Comparison of ENCODE assay signal across 23 mouse cellular contexts in genomic region chr13:43177317-43177716, GRCm38 (mm10). TPM values are rescaled to one million over a fixed set of nuclear protein-coding genes. Genes with fewer than 3 reads are reported as not detected.
DNase-seq lines count a peak whose midpoint lies in the region; ATAC-seq and TF ChIP-seq lines count a peak whose summit lies in the region.
"Had no signal": no experiment of that assay in that cellular context is flagged by ENCODE, and none has a peak within 500 bp of the region (broad histone marks: within the 10 kb centered on the region; RNA-seq: fewer than 3 reads in every experiment).

No protein-coding gene starts in this region.

- peak overlapping the region; percentile 76 for H3K27ac ChIP-seq in thymus, adult 2 months (ENCODE audit: control insufficient read depth, insufficient read depth, low read length)
- no peak overlapping the region for H3K27ac ChIP-seq in kidney, embryonic 16.5 days (ENCODE audit: low read length)
- H3K27ac ChIP-seq: embryonic facial prominence, embryonic 15.5 days; forebrain, embryonic 10.5 days; heart, embryonic 10.5 days; hindbrain, embryonic 13.5 days; hindbrain, postnatal 0 days had no signal

- no peaks in the 10 kb centered on the region for H3K36me3 ChIP-seq in thymus, adult 2 months (ENCODE audit: control insufficient read depth, insufficient read depth, low read length)
- no peaks in the 10 kb centered on the region for H3K36me3 ChIP-seq in kidney, embryonic 16.5 days (ENCODE audit: insufficient read depth, low read length)
- H3K36me3 ChIP-seq: embryonic facial prominence, embryonic 15.5 days; forebrain, embryonic 10.5 days; heart, embryonic 10.5 days; hindbrain, embryonic 13.5 days had no signal

- DNase-seq in thymus, adult 2 months = no peak
- DNase-seq in thymus, postnatal 36 days = no peak
- peak; percentile 86 for DNase-seq in induced T-regulatory cell, adult 2 months (ENCODE audit: low read depth)
- no peak for DNase-seq in right cerebral cortex, postnatal 25 days
- DNase-seq in right cerebral cortex, postnatal 10 days (ENCODE audit: low spot score in 2 of 2) = no peak
- DNase-seq: adrenal gland, adult 8-10 months; adrenal gland, postnatal 36 days; cerebellum, adult 2 months; cerebellum, postnatal 10 days; gastrocnemius, postnatal 36 days; heart, adult 11 months; heart, postnatal 10 days; heart, postnatal 4 days had no signal

- no peaks in the 10 kb centered on the region for H3K27me3 ChIP-seq in thymus, adult 2 months (ENCODE audit: control insufficient read depth, insufficient read depth, low read length)
- no peaks in the 10 kb centered on the region for H3K27me3 ChIP-seq in kidney, embryonic 16.5 days (ENCODE audit: insufficient read depth, low read length)
- H3K27me3 ChIP-seq: Patski had no signal

- no peaks in the 10 kb centered on the region for H3K9me3 ChIP-seq in kidney, embryonic 16.5 days (ENCODE audit: low read length)
- H3K9me3 ChIP-seq: embryonic facial prominence, embryonic 15.5 days; forebrain, embryonic 10.5 days; heart, embryonic 10.5 days; hindbrain, embryonic 13.5 days had no signal

- peaks cover 16% of the 10 kb centered on the region for H3K4me1 ChIP-seq in thymus, adult 2 months (replicated peaks; ENCODE audit: control insufficient read depth, insufficient read depth, low read length)
- H3K4me1 ChIP-seq in kidney, embryonic 16.5 days (ENCODE audit: insufficient read depth, low read length) = no peaks in the 10 kb centered on the region

- no peak for TF ChIP-seq CTCF in thymus, adult 2 months (IDR thresholded peaks at IDR 0.05; ENCODE audit: borderline replicate concordance, control insufficient read depth, extremely low read depth, insufficient read depth, low read length, poor library complexity)

- ATAC-seq in CD4-positive, CD25-positive, alpha-beta regulatory T cell, adult 4 months = peak; percentile 85
- ATAC-seq in kidney, embryonic 16.5 days (ENCODE audit: low FRiP score, low TSS enrichment) = no peak
- ATAC-seq: forebrain, embryonic 14.5 days; hindbrain, postnatal 0 days; Patski had no signal

- 45% methylated on average over 7 of the region's 7 CpGs for WGBS in thymus, adult 2 months
- 91% methylated on average over 7 of the region's 7 CpGs for WGBS in kidney, embryonic 16.5 days

- no peak overlapping the region for H3K4me2 ChIP-seq in kidney, embryonic 16.5 days (replicated peaks; ENCODE audit: low read depth, low read length)
- H3K4me2 ChIP-seq: embryonic facial prominence, embryonic 15.5 days; hindbrain, embryonic 13.5 days had no signal

- no peak overlapping the region for H3K9ac ChIP-seq in kidney, embryonic 16.5 days (replicated peaks; ENCODE audit: low read length)
- H3K9ac ChIP-seq: embryonic facial prominence, embryonic 15.5 days; hindbrain, embryonic 13.5 days had no signal

- no peak for TF ChIP-seq POLR2A in thymus, adult 2 months (IDR thresholded peaks at IDR 0.05; ENCODE audit: control insufficient read depth, extremely low read depth, insufficient read depth, low read length, poor library complexity)

- H3K4me3 ChIP-seq in thymus, adult 2 months (ENCODE audit: control insufficient read depth, insufficient read depth, low read length) = no peak overlapping the region
- H3K4me3 ChIP-seq in kidney, embryonic 16.5 days (ENCODE audit: low read length) = no peak overlapping the region
- H3K4me3 ChIP-seq: embryonic facial prominence, embryonic 15.5 days; erythroblast, embryonic 14.5 days; forebrain, embryonic 10.5 days; heart, embryonic 10.5 days; hindbrain, embryonic 13.5 days had no signal

RNA-seq across cellular contexts. Expression of gene Tbc1d7, which starts 6.0 kb away (rescaled TPM):
- 8.6 and 14.5 TPM in 2 replicates for polyA plus RNA-seq in thymus, adult 2 months (2012; rRNA removed)
- polyA plus RNA-seq in CD4-positive, CD25-positive, alpha-beta regulatory T cell, adult 4 months (2017; shearing (Covaris generic)) = 10 to 100 TPM in 1 of 2 experiments, 1 to 10 TPM in 1; 9.8 to 16.0 TPM
- 57.3 and 58.0 TPM in 2 replicates for polyA plus RNA-seq in kidney, embryonic 16.5 days (2015; fragmentation: Nextera tagmentation; extraction: Ambion mirVana)
